Mouse (Mus musculus) kidney, adult 2 months (tissue): ENCODE measurements at regions not wholly inside any gene's neighbourhood (a gene's known extent, or its start where the extent isn't known, plus 50 kb on each side); places are given as distances from the start of the nearest gene placed in this dataset.

ENCODE experiments used
- CTCF ChIP-seq: fragments of 200-500 bp; conservative IDR thresholded peaks from 2 replicates; pipeline ENCODE4 v1.5.1; 2011; ENCODE audit warnings: low read depth, mild to moderate bottlenecking, control low read depth, low read length, moderate library complexity, mixed read lengths; ENCODE audit not compliant: insufficient read depth, insufficient read length
- POLR2A ChIP-seq: fragments of 200-500 bp; IDR thresholded peaks from one replicate; pipeline ENCODE4 v1.6.1; 2011; ENCODE audit warnings: low read depth, low read length, control low read depth

DNA sequence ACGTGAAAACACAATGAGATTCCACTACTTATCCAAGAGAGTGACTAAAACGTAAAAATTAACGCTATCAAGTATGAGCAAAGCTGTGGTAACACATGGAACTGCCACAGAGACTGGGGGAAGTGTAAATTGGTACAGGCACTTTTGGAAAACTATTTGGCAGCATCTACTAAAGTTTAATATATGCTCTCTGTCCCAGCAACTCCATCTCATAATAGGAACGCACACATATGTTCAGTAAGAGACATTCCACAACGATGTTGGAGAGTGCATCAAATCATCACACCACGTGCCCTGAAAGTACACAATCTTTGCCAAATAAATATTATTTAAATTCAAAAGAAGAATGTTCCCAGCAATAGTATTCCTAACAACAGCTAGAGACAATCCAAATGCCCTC, 96.3 kb downstream of the Sox4 start:
- TF ChIP-seq CTCF (no peak), POLR2A (no peak)
